Mouse (Mus musculus): Measurements from ENCODE around the gene Frmd8. TPM values are rescaled to one million over a fixed set of nuclear protein-coding genes. Genes with fewer than 3 reads are reported as not detected.

Frmd8 gene
- total and polyA plus RNA-seq, 3 experiments, result 22.8 to 34.4 TPM; not detected in 1

DNA sequence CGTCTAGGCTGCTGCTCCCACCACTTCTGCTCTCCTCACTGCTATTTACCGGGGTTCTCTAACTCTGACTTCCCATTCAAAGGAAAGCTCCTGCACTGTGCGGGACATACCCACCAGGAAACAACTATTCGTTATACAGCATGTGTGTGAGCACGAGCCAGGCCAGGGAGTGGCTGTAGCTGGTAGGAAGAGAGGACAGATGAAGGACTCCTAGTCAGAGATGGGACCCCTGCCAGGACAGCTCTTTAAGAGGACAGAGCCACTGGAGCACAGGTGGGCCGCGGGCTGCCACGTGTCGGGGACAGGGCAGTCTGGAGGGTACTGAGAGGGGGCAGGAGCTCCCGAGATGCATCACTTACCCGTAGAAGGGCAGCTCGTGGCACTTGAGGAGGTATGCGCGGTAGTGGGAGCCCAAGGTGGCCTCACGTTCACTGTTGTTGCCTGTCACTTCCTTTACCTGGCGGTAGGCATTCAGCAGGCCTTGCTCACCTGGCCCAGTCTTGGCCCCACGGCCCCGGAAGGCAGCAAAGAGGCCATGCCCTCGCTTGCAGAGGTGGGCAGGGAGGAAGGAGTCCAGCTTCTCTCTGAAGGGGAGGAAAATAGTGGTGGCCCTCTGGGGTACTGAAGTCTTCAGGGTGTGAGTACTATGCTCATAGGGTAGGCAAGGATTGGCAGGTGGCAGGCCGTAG lies 10.2 kb downstream of the Frmd8 start:
- H3K27ac ChIP-seq (ENCODE audit: control insufficient read depth, low read depth, low read length), result no peak overlapping the region
- H3K79me2 ChIP-seq (ENCODE audit: control insufficient read depth, insufficient read depth, low read length, poor library complexity), result no peaks in the 10 kb centered on the region
- H3K27me3 ChIP-seq (ENCODE audit: control insufficient read depth in 1 of 2, insufficient read depth in 2 of 2, low read length in 2 of 2), result no peaks in the 10 kb centered on the region
- H3K4me1 ChIP-seq (ENCODE audit: control insufficient read depth in 1 of 2, insufficient read depth in 2 of 2, low read length in 2 of 2), result no peaks in the 10 kb centered on the region
- H3K9ac ChIP-seq (ENCODE audit: control insufficient read depth, low read depth, low read length, poor library complexity, severe bottlenecking), result no peak overlapping the region
- H3K4me3 ChIP-seq (ENCODE audit: control insufficient read depth in 1 of 2, insufficient read depth in 1 of 2, low read depth in 2 of 2, low read length in 2 of 2), result no peak overlapping the region
- no peaks in the 10 kb centered on the region for H3K9me3 ChIP-seq (replicated peaks; ENCODE audit: insufficient read depth, low read length)
- TF ChIP-seq MAFK (IDR thresholded peaks at IDR 0.05; ENCODE audit: borderline replicate concordance, low read depth, low read length), result no peak
- TF ChIP-seq TCF12 (IDR thresholded peaks at IDR 0.05; ENCODE audit: low read depth, low read length), result no peak
- no peak for TF ChIP-seq HCFC1 (IDR thresholded peaks at IDR 0.05; ENCODE audit: low read depth, low read length)
- TF ChIP-seq MAZ (IDR thresholded peaks at IDR 0.05; ENCODE audit: low read depth, low read length), result no peak
- no peak for TF ChIP-seq RCOR1 (IDR thresholded peaks at IDR 0.05; ENCODE audit: low read depth, low read length)
- TF ChIP-seq GABPA (IDR thresholded peaks at IDR 0.05; ENCODE audit: low read depth, low read length), result no peak
- no peak for TF ChIP-seq E2F4 (IDR thresholded peaks at IDR 0.05; ENCODE audit: borderline replicate concordance, low read depth, low read length)
- TF ChIP-seq TBP (IDR thresholded peaks at IDR 0.05; ENCODE audit: low read depth, low read length), result no peak
- TF ChIP-seq KAT2A (conservative IDR thresholded peaks at IDR 0.05; ENCODE audit: low read depth, low read length), result no peak
- no peak for TF ChIP-seq MYB (IDR thresholded peaks at IDR 0.05; ENCODE audit: low read depth, low read length)
- TF ChIP-seq ZC3H11A (IDR thresholded peaks at IDR 0.05; ENCODE audit: low read depth, low read length), result no peak
- no peak for TF ChIP-seq NRF1 (IDR thresholded peaks at IDR 0.05; ENCODE audit: insufficient read depth, low read depth, low read length, poor library complexity, severe bottlenecking)
- TF ChIP-seq CHD2 (IDR thresholded peaks at IDR 0.05; ENCODE audit: low read length), result no peak
- no peak for TF ChIP-seq POLR2AphosphoS2 (IDR thresholded peaks at IDR 0.05; ENCODE audit: low read length)
- TF ChIP-seq ELF1 (IDR thresholded peaks at IDR 0.05; ENCODE audit: low read depth, low read length), result no peak
- no peak for TF ChIP-seq UBTF (IDR thresholded peaks at IDR 0.05; ENCODE audit: borderline replicate concordance, insufficient read depth, low read depth, low read length)
- TF ChIP-seq POLR2AphosphoS5 (IDR thresholded peaks at IDR 0.05; ENCODE audit: borderline replicate concordance, low read depth, low read length), result no peak
- DNase-seq (ENCODE audit: low read depth, low spot score), result no peak
- no peaks in the 10 kb centered on the region; a peak in 1 of 4 replicates for H3K36me3 ChIP-seq (ENCODE audit: control insufficient read depth in 1 of 2, insufficient read depth in 2 of 2, low read length in 2 of 2)

GRCm38 (mm10) chr19:5863776-5864175 lies 11.3 kb downstream of the Frmd8 start:
- peaks cover 0 to 2% of the 10 kb centered on the region in 2 experiments; a peak in 1 of 4 replicates for H3K36me3 ChIP-seq (ENCODE audit: control insufficient read depth in 1 of 2, insufficient read depth in 2 of 2, low read length in 2 of 2)
- H3K4me1 ChIP-seq (ENCODE audit: control insufficient read depth in 1 of 2, insufficient read depth in 2 of 2, low read length in 2 of 2), result no peaks in the 10 kb centered on the region
- H3K9ac ChIP-seq (ENCODE audit: control insufficient read depth, low read depth, low read length, poor library complexity, severe bottlenecking), result no peak overlapping the region
- no peaks in the 10 kb centered on the region for H3K9me3 ChIP-seq (replicated peaks; ENCODE audit: insufficient read depth, low read length)
- H3K79me2 ChIP-seq (ENCODE audit: control insufficient read depth, insufficient read depth, low read length, poor library complexity), result no peaks in the 10 kb centered on the region
- no peaks in the 10 kb centered on the region for H3K27me3 ChIP-seq (ENCODE audit: control insufficient read depth in 1 of 2, insufficient read depth in 2 of 2, low read length in 2 of 2)
- H3K27ac ChIP-seq (ENCODE audit: control insufficient read depth, low read depth, low read length), result no peak overlapping the region
- no peak overlapping the region for H3K4me3 ChIP-seq (ENCODE audit: control insufficient read depth in 1 of 2, insufficient read depth in 1 of 2, low read depth in 2 of 2, low read length in 2 of 2)
- DNase-seq (ENCODE audit: low read depth, low spot score), result no peak
- TF ChIP-seq MEF2A (IDR thresholded peaks at IDR 0.05; ENCODE audit: extremely low read depth, insufficient replicate concordance, low read depth, low read length, poor library complexity, severe bottlenecking), result no peak
- no peak for TF ChIP-seq GATA1 (IDR thresholded peaks at IDR 0.05; ENCODE audit: low read depth, low read length)
- TF ChIP-seq GABPA (IDR thresholded peaks at IDR 0.05; ENCODE audit: low read depth, low read length), result no peak
- TF ChIP-seq MAZ (IDR thresholded peaks at IDR 0.05; ENCODE audit: low read depth, low read length), result no peak
- no peak for TF ChIP-seq SIN3A (IDR thresholded peaks at IDR 0.05; ENCODE audit: low read length)
- TF ChIP-seq POLR2AphosphoS2 (IDR thresholded peaks at IDR 0.05; ENCODE audit: low read length), result no peak
- TF ChIP-seq RCOR1 (IDR thresholded peaks at IDR 0.05; ENCODE audit: low read depth, low read length), result no peak
- no peak for TF ChIP-seq MXI1 (IDR thresholded peaks at IDR 0.05; ENCODE audit: low read depth, low read length)
- TF ChIP-seq ZMIZ1 (IDR thresholded peaks at IDR 0.05; ENCODE audit: low read depth, low read length), result no peak
- no peak for TF ChIP-seq MYC (IDR thresholded peaks at IDR 0.05; ENCODE audit: low read depth, low read length)
- no peak for TF ChIP-seq ZNF384 (IDR thresholded peaks at IDR 0.05; ENCODE audit: low read depth, low read length)
- TF ChIP-seq JUND (IDR thresholded peaks at IDR 0.05; ENCODE audit: low read depth, low read length), result no peak
- no peak for TF ChIP-seq E2F4 (IDR thresholded peaks at IDR 0.05; ENCODE audit: borderline replicate concordance, low read depth, low read length)
- TF ChIP-seq MAFK (IDR thresholded peaks at IDR 0.05; ENCODE audit: borderline replicate concordance, low read depth, low read length), result no peak
- TF ChIP-seq ELF1 (IDR thresholded peaks at IDR 0.05; ENCODE audit: low read depth, low read length), result no peak
- TF ChIP-seq SMC3 (IDR thresholded peaks at IDR 0.05; ENCODE audit: low read depth, low read length), result no peak
- TF ChIP-seq TCF12 (IDR thresholded peaks at IDR 0.05; ENCODE audit: low read depth, low read length), result no peak
- no peak for TF ChIP-seq USF2 (IDR thresholded peaks at IDR 0.05; ENCODE audit: borderline replicate concordance in 1 of 2, insufficient read depth in 1 of 2, low read depth in 1 of 2, low read length in 2 of 2)
- TF ChIP-seq EP300 (IDR thresholded peaks at IDR 0.05; ENCODE audit: low read depth in 1 of 2, low read length in 2 of 2), result no peak
- TF ChIP-seq MAX (IDR thresholded peaks at IDR 0.05; ENCODE audit: low read length), result no peak
